Mouse (Mus musculus) intestine, embryonic 16.5 days (tissue): ENCODE measurements at regions not wholly inside any gene's neighbourhood (a gene's known extent, or its start where the extent isn't known, plus 50 kb on each side); places are given as distances from the start of the nearest gene placed in this dataset.

Experiments
- ATAC-seq: fragments of 200-750 bp; cut with Nextera tagmentation; 2 replicates; pipeline ENCODE4 v1.8.0; 2017; ENCODE audit warnings: moderate TSS enrichment, moderate library complexity
- H3K27ac ChIP-seq: fragments of 300-500 bp; sonication (generic); 2 replicates; pipeline ENCODE4 v1.5.1; 2014; ENCODE audit warnings: mild to moderate bottlenecking, low read length
- H3K27me3 ChIP-seq: fragments of 300-500 bp; sonication (generic); replicated peaks from 2 replicates; pipeline ENCODE4 v1.6.1; 2014; ENCODE audit warnings: low read length, control low read depth, mixed read lengths; ENCODE audit not compliant: control insufficient read depth, insufficient read depth
- H3K36me3 ChIP-seq: fragments of 300-500 bp; sonication (generic); 2 replicates; pipeline ENCODE4 v1.6.1; 2014; ENCODE audit warnings: low read length, control low read depth; ENCODE audit not compliant: control insufficient read depth, insufficient read depth
- H3K4me1 ChIP-seq: fragments of 300-500 bp; sonication (generic); 2 replicates; pipeline ENCODE4 v1.6.1; 2014; ENCODE audit warnings: low read length, control low read depth, mixed read lengths; ENCODE audit not compliant: control insufficient read depth, insufficient read depth
- H3K4me2 ChIP-seq: fragments of 300-500 bp; sonication (generic); 2 replicates; pipeline ENCODE4 v1.6.1; 2014; ENCODE audit warnings: low read depth, low read length, control low read depth
- H3K4me3 ChIP-seq: fragments of 300-500 bp; sonication (generic); 2 replicates; pipeline ENCODE4 v1.5.1; 2014; ENCODE audit warnings: mild to moderate bottlenecking, low read length
- H3K9ac ChIP-seq: fragments of 300-500 bp; sonication (generic); 2 replicates; pipeline ENCODE4 v1.6.1; 2014; ENCODE audit warnings: low read depth, low read length
- H3K9me3 ChIP-seq: fragments of 300-500 bp; sonication (generic); 2 replicates; pipeline ENCODE4 v1.6.1; 2016; ENCODE audit warnings: low read length, control low read depth; ENCODE audit not compliant: control insufficient read depth
- WGBS: fragments of 180-500 bp; shearing (Covaris S2); extraction: QIAGEN DNeasy Blood & Tissue Kit; methylation state at CpG from one replicate; pipeline ENCODE4 v1.1.7; 2014; 5-methylcytosine and 5-hydroxymethylcytosine counted together

DNA sequence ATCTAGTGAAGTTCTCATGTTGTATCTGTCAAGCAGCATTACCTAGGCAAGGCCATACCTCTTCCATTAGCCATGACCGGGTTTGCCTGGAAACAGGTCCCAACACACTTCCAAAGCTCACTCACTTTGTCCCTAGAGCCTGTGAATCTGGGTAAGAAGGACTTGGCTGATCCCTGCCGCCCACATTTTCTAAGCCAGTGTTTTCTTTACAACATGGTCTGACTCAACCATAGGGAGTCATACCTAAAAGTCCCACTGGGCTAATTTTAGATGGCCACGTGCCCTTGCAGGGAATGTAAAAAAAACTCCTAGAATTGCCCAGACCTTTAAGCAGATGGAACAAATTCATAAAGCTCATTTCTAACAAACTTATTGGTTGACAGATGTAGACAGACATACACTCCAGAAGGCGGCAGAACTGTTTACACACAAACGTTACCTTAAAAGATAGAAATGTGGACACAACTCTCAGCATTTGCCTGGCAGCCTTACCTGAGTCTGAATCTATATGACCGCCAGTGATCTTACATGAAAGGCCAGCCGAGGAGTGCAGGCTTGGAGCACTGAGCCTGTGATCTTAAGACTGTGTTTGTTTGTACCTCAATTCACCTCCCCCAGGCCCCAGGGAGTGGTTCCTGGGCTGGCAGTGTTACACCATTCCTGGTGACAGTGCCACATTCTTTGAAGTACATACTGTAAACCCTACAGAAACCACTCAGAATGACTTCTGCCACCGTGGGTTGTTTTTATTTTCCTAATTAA lies 356.4 kb downstream of the Hs3st3b1 start:
- Histone ChIP-seq H3K27ac (no peak overlapping the region), H3K36me3 (no peaks in the 10 kb centered on the region), H3K4me3 (no peak overlapping the region), H3K9me3 (no peaks in the 10 kb centered on the region), H3K27me3 (no peaks in the 10 kb centered on the region), H3K9ac (no peak overlapping the region), H3K4me2 (no peak overlapping the region), H3K4me1 (no peaks in the 10 kb centered on the region)
- 58% methylated on average over 8 of the region's 8 CpGs for WGBS
- no peak for ATAC-seq

DNA sequence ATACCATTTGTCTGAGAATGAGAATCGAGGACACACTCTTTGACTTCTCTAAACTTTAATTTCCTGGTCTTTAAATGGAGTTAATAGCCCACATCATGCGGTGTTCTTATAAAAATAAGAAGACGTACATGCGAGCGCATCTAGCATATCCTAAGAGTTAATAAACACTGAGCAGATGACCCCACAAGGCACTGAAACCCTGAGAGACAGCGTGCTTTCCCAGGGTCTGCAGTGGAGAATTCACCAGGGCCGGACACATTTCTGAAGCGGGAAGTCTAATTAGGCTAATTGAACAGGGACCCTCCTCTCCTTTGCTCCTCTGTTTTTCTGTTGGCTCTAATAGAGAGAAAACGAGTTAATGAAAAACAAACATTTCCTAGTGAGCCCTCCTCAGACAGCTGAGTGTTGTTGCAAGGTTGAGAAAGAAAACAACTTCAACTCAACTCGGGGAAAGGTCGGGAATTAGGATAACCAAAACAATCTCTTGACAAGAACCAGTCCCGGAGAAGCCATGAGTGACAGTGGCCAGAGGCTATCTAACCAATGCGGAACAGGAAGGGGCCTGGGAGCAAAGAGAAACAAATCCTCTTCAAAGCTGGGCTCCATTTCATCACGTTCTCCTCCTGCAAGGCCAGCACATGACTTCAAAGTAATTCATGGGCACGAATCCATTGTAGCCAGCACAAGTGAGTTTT lies 352.2 kb downstream of the Hs3st3b1 start:
- ATAC-seq, result no peak
- no peak overlapping the region for H3K4me3 ChIP-seq
- 40% methylated on average over 15 of the region's 15 CpGs for WGBS
- H3K36me3 ChIP-seq, result no peaks in the 10 kb centered on the region
- no peak overlapping the region for H3K4me2 ChIP-seq
- H3K27ac ChIP-seq, result no peak overlapping the region
- no peaks in the 10 kb centered on the region for H3K27me3 ChIP-seq
- H3K4me1 ChIP-seq, result no peaks in the 10 kb centered on the region
- H3K9ac ChIP-seq, result no peak overlapping the region
- no peaks in the 10 kb centered on the region for H3K9me3 ChIP-seq

DNA sequence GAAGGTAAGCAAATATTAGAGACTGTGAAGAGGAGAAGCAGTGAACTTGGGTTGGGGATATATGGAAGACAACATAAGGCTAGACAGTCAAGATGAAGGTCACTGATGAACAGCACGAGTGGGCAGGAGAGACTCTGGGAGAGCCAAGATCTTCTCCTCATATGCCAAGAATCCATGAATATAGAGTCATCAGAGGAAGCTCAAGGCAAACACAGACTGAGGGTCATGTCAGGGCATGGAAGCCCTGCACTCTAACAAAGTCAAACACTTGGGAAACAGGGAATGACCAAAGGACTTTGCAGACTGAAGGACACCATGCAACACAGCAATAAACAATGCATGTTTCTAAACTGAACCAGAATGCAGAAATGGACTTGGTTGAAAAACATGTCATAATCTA lies 351.4 kb downstream of the Hs3st3b1 start:
- Histone ChIP-seq H3K27me3 (no peaks in the 10 kb centered on the region), H3K9me3 (no peaks in the 10 kb centered on the region), H3K36me3 (no peaks in the 10 kb centered on the region), H3K4me1 (no peaks in the 10 kb centered on the region), H3K9ac (no peak overlapping the region), H3K4me3 (no peak overlapping the region), H3K27ac (no peak overlapping the region), H3K4me2 (no peak overlapping the region)
- ATAC-seq, result no peak
- 78% methylated on average over 1 of the region's 1 CpGs for WGBS

DNA sequence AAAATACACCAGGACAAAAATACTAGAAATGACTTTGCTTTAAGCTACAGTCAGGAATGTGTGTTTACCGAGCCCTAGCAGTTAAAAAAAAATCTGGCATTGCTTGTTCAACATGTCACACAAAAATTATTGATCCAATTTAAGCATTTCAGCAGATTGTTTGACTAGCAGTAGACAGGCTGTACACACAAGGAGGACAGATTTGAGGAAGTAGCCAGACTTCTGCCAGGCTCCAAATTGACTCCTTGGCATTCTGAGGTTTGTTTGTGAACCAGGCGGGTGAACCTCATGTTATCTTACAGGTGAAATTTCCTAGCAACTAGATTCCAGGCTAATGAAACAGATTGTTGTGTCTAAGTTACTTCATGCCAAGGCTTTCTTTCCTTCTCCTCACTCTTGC lies 348.8 kb downstream of the Hs3st3b1 start:
- no peak overlapping the region for H3K9ac ChIP-seq
- 42% methylated on average over 2 of the region's 2 CpGs for WGBS
- H3K36me3 ChIP-seq, result no peaks in the 10 kb centered on the region
- ATAC-seq, result no peak
- no peaks in the 10 kb centered on the region for H3K27me3 ChIP-seq
- H3K4me2 ChIP-seq, result no peak overlapping the region
- H3K27ac ChIP-seq, result no peak overlapping the region
- H3K9me3 ChIP-seq, result no peaks in the 10 kb centered on the region
- no peak overlapping the region for H3K4me3 ChIP-seq
- H3K4me1 ChIP-seq, result no peaks in the 10 kb centered on the region

DNA sequence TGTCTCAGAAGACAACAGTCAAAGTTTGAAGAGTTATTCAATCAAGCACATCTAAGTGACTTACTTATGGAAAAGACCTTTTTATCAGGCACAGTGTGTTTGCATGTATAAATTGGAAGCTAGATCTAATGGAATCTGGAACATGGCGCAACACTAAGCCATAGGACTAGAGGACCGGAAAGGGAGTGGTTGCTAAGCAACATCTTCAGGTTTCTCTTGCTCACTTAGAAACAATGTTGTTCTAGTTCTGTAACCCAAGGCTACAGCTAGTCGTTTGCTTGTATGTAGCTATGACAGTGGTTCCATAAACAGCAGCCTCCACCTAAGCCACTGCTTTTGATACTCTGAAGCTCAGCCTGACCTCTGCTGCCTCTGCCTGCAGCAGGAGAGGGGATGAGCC lies 338.8 kb downstream of the Hs3st3b1 start:
- WGBS, result 73% methylated on average over 3 of the region's 3 CpGs
- ATAC-seq, result no peak

DNA sequence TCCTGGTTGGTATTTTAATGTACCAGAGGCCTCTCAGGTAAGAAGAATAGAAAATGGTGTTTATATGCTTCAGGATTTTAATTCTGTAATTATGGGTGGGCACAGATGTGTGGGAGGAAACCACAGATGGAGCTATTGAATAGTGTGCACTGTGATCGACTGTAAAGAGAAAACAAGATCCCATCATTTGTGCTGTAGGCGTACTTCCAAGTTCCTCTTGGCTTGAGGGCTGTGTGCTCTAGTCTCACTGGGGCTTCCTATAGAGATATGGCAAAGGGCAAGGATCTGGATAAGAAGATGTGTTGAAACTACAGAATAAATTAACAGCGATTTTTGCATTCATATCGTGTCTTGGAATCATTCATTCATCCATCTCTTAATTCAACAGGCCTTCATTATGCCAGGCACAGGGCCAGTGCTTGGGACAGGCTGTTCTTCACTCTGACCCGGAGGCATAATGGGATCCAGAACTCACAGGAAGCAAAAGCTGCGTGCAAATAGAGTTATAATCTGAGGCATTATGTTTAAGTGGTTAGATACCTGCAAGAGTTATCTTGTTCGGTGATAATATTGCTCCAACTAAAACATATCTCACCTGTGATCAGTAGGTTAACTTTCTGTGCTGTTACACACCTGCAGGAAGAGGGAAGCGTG lies 336.7 kb downstream of the Hs3st3b1 start:
- no peak overlapping the region for H3K9ac ChIP-seq
- no peaks in the 10 kb centered on the region for H3K4me1 ChIP-seq
- no peak for ATAC-seq
- WGBS, result 78% methylated on average over 8 of the region's 8 CpGs
- H3K4me2 ChIP-seq, result no peak overlapping the region
- no peaks in the 10 kb centered on the region for H3K36me3 ChIP-seq
- no peaks in the 10 kb centered on the region for H3K9me3 ChIP-seq
- no peak overlapping the region for H3K4me3 ChIP-seq
- H3K27me3 ChIP-seq, result no peaks in the 10 kb centered on the region
- H3K27ac ChIP-seq, result no peak overlapping the region

More for the DNA sequence above, 338.8 kb downstream of the Hs3st3b1 start:
- Histone ChIP-seq H3K27ac (no peak overlapping the region), H3K4me3 (no peak overlapping the region), H3K4me1 (no peaks in the 10 kb centered on the region), H3K9me3 (no peaks in the 10 kb centered on the region), H3K27me3 (no peaks in the 10 kb centered on the region), H3K9ac (no peak overlapping the region), H3K4me2 (no peak overlapping the region), H3K36me3 (no peaks in the 10 kb centered on the region)

DNA sequence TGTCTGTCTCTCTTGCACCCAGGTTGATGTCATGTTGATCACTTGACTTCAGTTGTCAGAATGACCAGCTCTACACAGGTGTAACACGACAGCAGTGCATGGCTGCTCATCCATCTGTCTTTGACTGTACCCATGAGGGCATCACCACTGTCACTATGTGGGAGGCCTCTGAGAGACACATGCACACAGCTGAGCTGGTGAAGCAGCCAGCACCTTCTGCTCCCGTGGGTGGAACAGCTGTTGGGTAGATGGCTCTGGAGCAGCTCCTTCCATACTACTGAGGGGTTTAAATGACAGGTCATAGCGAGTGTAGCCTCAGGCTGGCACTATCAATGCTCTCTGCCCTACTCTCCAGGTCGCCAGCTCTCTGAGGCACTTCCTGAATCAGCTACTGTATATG lies 301.9 kb downstream of the Hs3st3b1 start:
- Histone ChIP-seq H3K27me3 (no peaks in the 10 kb centered on the region), H3K4me3 (no peak overlapping the region), H3K9me3 (no peaks in the 10 kb centered on the region), H3K27ac (no peak overlapping the region), H3K36me3 (no peaks in the 10 kb centered on the region), H3K4me2 (no peak overlapping the region), H3K4me1 (no peaks in the 10 kb centered on the region), H3K9ac (no peak overlapping the region)
- WGBS, result 82% methylated on average over 4 of the region's 4 CpGs
- ATAC-seq, result no peak

DNA sequence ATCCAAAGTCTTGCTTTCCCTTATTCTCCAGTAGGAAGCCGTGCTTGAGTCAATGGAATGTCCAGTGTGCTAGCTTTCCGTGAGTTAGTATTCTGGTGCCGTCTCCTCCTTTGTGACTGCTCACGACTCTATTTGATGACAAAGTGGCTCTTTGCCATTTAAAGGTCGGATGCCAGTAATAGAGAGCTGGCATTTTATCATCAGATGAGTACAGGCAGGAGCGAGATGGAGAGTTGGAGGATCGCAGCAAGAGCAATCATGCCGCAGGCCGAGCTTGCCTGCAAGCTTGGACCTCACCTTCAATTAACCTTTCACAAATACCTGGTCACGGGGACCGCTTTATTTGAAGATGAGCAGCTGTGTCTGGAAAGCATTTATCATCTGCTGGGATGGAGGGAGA lies 291.8 kb downstream of the Hs3st3b1 start:
- H3K4me3 ChIP-seq, result no peak overlapping the region

DNA sequence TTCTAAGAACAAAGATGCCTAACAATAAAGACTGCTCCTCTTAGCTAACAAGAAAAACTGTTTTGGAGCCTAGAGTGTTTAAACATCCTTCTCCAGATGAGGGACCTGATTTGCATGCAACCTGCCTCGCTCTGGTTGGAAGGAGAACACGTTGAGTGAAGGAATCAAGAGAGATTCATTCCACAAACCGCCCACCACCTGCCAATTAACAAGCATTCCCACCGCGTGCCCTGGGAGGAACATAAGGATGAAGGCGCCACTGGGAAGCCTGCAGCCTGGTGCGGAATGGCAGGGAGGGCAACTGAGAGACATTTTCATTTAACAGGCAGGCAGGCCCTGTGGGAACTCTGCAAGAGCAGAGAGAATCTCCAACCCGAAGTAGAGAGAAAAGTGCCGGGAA lies 265.0 kb downstream of the Hs3st3b1 start:
- Histone ChIP-seq H3K4me2 (no peak overlapping the region), H3K27me3 (no peaks in the 10 kb centered on the region), H3K4me1 (no peaks in the 10 kb centered on the region), H3K27ac (no peak overlapping the region), H3K9ac (no peak overlapping the region), H3K36me3 (no peaks in the 10 kb centered on the region), H3K9me3 (no peaks in the 10 kb centered on the region), H3K4me3 (no peak overlapping the region)
- 84% methylated on average over 9 of the region's 9 CpGs for WGBS
- ATAC-seq, result no peak

More for the DNA sequence above, 291.8 kb downstream of the Hs3st3b1 start:
- no peak overlapping the region for H3K9ac ChIP-seq
- H3K9me3 ChIP-seq, result no peaks in the 10 kb centered on the region
- H3K4me1 ChIP-seq, result no peaks in the 10 kb centered on the region
- no peaks in the 10 kb centered on the region for H3K36me3 ChIP-seq
- no peak for ATAC-seq
- no peak overlapping the region for H3K27ac ChIP-seq
- H3K4me2 ChIP-seq, result no peak overlapping the region
- H3K27me3 ChIP-seq, result no peaks in the 10 kb centered on the region
- 72% methylated on average over 11 of the region's 11 CpGs for WGBS
